Mouse (Mus musculus): ENCODE measurements around the gene Polr2f.

Gene Polr2f

GRCm38 (mm10) chr15:79152709-79153108 lies 11.9 kb downstream of the Polr2f start:
- DNase-seq (ENCODE audit: low read depth, low spot score) = no peak

- DNase-seq (ENCODE audit: low read depth, low spot score) = no peak
Measured at GRCm38 (mm10) chr15:79155572-79155971, 14.8 kb downstream of the Polr2f start.

- DNase-seq (ENCODE audit: low read depth, low spot score) = no peak
Measured at GRCm38 (mm10) chr15:79162301-79162700, 21.5 kb downstream of the Polr2f start.

GRCm38 (mm10) chr15:79162822-79163221 lies 22.0 kb downstream of the Polr2f start:
- no peak for DNase-seq (ENCODE audit: low read depth, low spot score)

- no peak for DNase-seq (ENCODE audit: low read depth, low spot score)
Measured at GRCm38 (mm10) chr15:79164251-79164650, 23.4 kb downstream of the Polr2f start.

GRCm38 (mm10) chr15:79165140-79165539 lies 24.3 kb downstream of the Polr2f start, which contains the start of gene Sox10:
Gene Sox10 (minus strand): TSS chr15:79165240.
- no peak for DNase-seq (ENCODE audit: low read depth, low spot score)

GRCm38 (mm10) chr15:79166712-79167111 lies 25.9 kb downstream of the Polr2f start:
- DNase-seq (ENCODE audit: low read depth, low spot score) = no peak

- DNase-seq (ENCODE audit: low read depth, low spot score) = no peak
Measured at GRCm38 (mm10) chr15:79176905-79177304, 36.1 kb downstream of the Polr2f start.

- no peak for DNase-seq (ENCODE audit: low read depth, low spot score)
Measured at GRCm38 (mm10) chr15:79185213-79185612, 44.4 kb downstream of the Polr2f start.

GRCm38 (mm10) chr15:79187819-79188218 lies 47.0 kb downstream of the Polr2f start:
- DNase-seq (ENCODE audit: low read depth, low spot score) = no peak

- no peak for DNase-seq (ENCODE audit: low read depth, low spot score)
Measured at GRCm38 (mm10) chr15:79191426-79191825, 50.6 kb downstream of the Polr2f start.

GRCm38 (mm10) chr15:79192450-79192849 lies 51.6 kb downstream of the Polr2f start:
- no peak for DNase-seq (ENCODE audit: low read depth, low spot score)

- DNase-seq (ENCODE audit: low read depth, low spot score) = no peak
Measured at GRCm38 (mm10) chr15:79192885-79193845, 52.4 kb downstream of the Polr2f start.

- DNase-seq (ENCODE audit: low read depth, low spot score) = no peak
Measured at GRCm38 (mm10) chr15:79194048-79194447, 53.2 kb downstream of the Polr2f start.

- no peak for DNase-seq (ENCODE audit: low read depth, low spot score)
Measured at GRCm38 (mm10) chr15:79194946-79195345, 54.1 kb downstream of the Polr2f start.

GRCm38 (mm10) chr15:79195492-79195891 lies 54.7 kb downstream of the Polr2f start:
- DNase-seq (ENCODE audit: low read depth, low spot score) = no peak

- DNase-seq (ENCODE audit: low read depth, low spot score) = no peak
Measured at GRCm38 (mm10) chr15:79199390-79199976, 58.7 kb downstream of the Polr2f start.

Data from CD4-positive, CD25-positive, alpha-beta regulatory T cell, adult 2 months (primary cell).